ENCODE assay signal across 8 mouse cellular contexts in the genomic region with DNA sequence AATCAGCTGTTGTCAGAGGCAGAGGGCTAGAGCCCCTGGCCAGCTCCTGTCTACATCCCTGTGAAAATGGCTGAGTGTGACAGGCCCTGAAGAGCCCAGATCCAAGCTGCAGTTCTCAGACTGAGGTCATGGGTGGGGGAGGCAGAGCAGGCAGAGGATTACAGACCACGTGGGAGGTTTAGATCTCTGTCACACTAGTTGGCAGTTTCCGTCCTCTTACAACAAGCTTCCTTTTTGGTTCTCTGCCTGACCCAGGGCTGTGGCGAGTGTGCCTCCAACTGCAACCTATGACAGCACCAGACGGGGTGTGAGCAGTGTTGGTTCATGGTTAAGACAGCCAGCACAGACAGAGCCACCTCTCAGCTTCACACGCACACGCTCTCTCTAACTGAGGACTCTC. TPM values are rescaled to one million over a fixed set of nuclear protein-coding genes. Genes with fewer than 3 reads are reported as not detected.
DNase-seq lines count a peak whose midpoint lies in the region; ATAC-seq lines count a peak whose summit lies in the region.

No protein-coding gene starts in this region.

- no peaks in the 10 kb centered on the region for H3K9me3 ChIP-seq in kidney, embryonic 15.5 days (replicated peaks)

- DNase-seq in cerebellum, postnatal 10 days = peak; percentile 8 to 10
- no peak for DNase-seq in cerebellum, postnatal 36 days
- peak; percentile 71 for DNase-seq in adrenal gland, postnatal 10 days
- peak; percentile 84 for DNase-seq in gonadal fat pad, adult 2 months (ENCODE audit: low read depth)
- DNase-seq in lung, postnatal 4 days = peak; percentile 51 to 60
- DNase-seq in spleen, postnatal 4 days (ENCODE audit: low spot score in 2 of 2) = peak; percentile 35 to 70
- no peak for DNase-seq in right cerebral cortex, postnatal 4 days

- no peak overlapping the region for H3K4me2 ChIP-seq in kidney, embryonic 15.5 days

- H3K4me1 ChIP-seq in kidney, embryonic 15.5 days = peaks cover 9% of the 10 kb centered on the region

- H3K36me3 ChIP-seq in kidney, embryonic 15.5 days = no peaks in the 10 kb centered on the region

- no peak overlapping the region for H3K27ac ChIP-seq in kidney, embryonic 15.5 days

- no peak overlapping the region for H3K4me3 ChIP-seq in kidney, embryonic 15.5 days (replicated peaks)

- ATAC-seq in kidney, embryonic 15.5 days (replicated peaks; ENCODE audit: low FRiP score) = peak; percentile 61; the same call in 1 of the 2 replicates

- no peak overlapping the region for H3K9ac ChIP-seq in kidney, embryonic 15.5 days

- H3K27me3 ChIP-seq in kidney, embryonic 15.5 days = no peaks in the 10 kb centered on the region

- WGBS in kidney, embryonic 15.5 days = 45% methylated on average over 6 of the region's 6 CpGs

RNA-seq across cellular contexts. Expression of gene A630001G21Rik, which starts 26.9 kb away (rescaled TPM):
- 1 to 10 TPM; 1.5 to 2.4 TPM for total RNA-seq in adrenal gland, postnatal 10 days (2021)
- 1.2 and 1.6 TPM in 2 replicates for polyA plus RNA-seq in gonadal fat pad, adult 2 months (2012; rRNA removed)
- 0.72 and 1.1 TPM in 2 replicates for polyA plus RNA-seq in kidney, embryonic 15.5 days (2015; fragmentation: Nextera tagmentation; extraction: Ambion mirVana)

RNA-seq across cellular contexts. Expression of gene Cab39, which starts 41.7 kb away (rescaled TPM):
- 100 to 1,000 TPM; 118 to 121 TPM for total RNA-seq in adrenal gland, postnatal 10 days (2021)
- 52.5 and 61.4 TPM in 2 replicates for polyA plus RNA-seq in gonadal fat pad, adult 2 months (2012; rRNA removed)
- 28.0 and 30.2 TPM in 2 replicates for polyA plus RNA-seq in kidney, embryonic 15.5 days (2015; fragmentation: Nextera tagmentation; extraction: Ambion mirVana)

Comparison
In these comparisons a context has a peak if more than half of its experiments do, and no peak if none do; other contexts are left out.
1. DNase-seq: peak in cerebellum, postnatal 10 days (2 of 2), adrenal gland, postnatal 10 days (single experiment), gonadal fat pad, adult 2 months (single experiment), lung, postnatal 4 days (2 of 2) and spleen, postnatal 4 days (2 of 2); none in cerebellum, postnatal 36 days (0 of 2) and right cerebral cortex, postnatal 4 days (single experiment).